Mouse (Mus musculus): ENCODE measurements at regions not wholly inside any gene's neighbourhood (a gene's known extent, or its start where the extent isn't known, plus 50 kb on each side); places are given as distances from the start of the nearest gene placed in this dataset.

DNA sequence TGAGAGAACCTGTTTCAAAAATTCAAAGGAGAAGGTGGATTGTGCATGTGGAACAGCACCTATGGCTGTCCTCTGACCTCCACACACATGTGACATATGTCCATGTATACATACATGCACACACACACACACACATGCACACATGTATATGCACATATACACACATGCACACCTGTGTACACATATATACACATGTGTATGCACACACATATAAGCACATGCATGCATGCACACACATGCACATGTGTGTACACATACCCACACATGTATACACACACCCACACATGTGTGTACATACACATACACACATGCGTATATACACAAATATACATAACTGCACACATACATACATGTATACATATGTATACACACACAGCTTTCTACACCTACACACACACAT is 326.1 kb upstream of the Runx1 start:
- Histone ChIP-seq H3K9me3 (no peaks in the 10 kb centered on the region), H3K27me3 (peaks cover 6% of the 10 kb centered on the region; the same call in 1 of the 2 replicates), H3K36me3 (no peaks in the 10 kb centered on the region), H3K4me3 (no peak overlapping the region), H3K9ac (no peak overlapping the region), H3K4me2 (replicated peaks) (no peak overlapping the region), H3K4me1 (peaks cover 11% of the 10 kb centered on the region), H3K27ac (no peak overlapping the region)
- no peak for ATAC-seq (ENCODE audit: low FRiP score, low read depth)
- WGBS: 98% methylated on average over 1 of the region's 1 CpGs

DNA sequence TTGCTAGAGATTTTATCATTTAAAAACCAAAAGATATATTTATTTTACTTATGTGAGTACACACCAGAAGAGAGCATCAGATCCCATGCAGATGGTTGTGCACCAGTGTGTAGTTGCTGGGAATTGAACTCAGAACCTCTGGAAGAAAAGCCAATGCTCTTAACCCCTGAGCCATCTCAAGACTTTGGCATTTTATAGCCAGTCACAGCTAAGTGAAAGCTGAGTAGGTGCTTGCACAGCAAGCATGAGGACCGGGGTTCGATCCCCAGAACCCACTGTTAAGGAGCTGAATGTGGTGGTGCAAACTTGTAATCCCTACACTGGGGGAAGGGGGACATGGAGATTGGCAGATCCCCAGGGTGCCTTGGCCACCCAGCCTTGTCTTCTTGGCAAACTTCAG is 325.7 kb upstream of the Runx1 start:
- no peak overlapping the region for H3K4me2 ChIP-seq (replicated peaks)
- no peaks in the 10 kb centered on the region for H3K36me3 ChIP-seq
- ATAC-seq (ENCODE audit: low FRiP score, low read depth): no peak
- no peaks in the 10 kb centered on the region for H3K9me3 ChIP-seq
- no peak overlapping the region for H3K4me3 ChIP-seq
- 99% methylated on average over 2 of the region's 2 CpGs for WGBS
- no peak overlapping the region for H3K27ac ChIP-seq
- peaks cover 6% of the 10 kb centered on the region; the same call in 1 of the 2 replicates for H3K27me3 ChIP-seq
- H3K4me1 ChIP-seq: peaks cover 11% of the 10 kb centered on the region
- no peak overlapping the region for H3K9ac ChIP-seq

DNA sequence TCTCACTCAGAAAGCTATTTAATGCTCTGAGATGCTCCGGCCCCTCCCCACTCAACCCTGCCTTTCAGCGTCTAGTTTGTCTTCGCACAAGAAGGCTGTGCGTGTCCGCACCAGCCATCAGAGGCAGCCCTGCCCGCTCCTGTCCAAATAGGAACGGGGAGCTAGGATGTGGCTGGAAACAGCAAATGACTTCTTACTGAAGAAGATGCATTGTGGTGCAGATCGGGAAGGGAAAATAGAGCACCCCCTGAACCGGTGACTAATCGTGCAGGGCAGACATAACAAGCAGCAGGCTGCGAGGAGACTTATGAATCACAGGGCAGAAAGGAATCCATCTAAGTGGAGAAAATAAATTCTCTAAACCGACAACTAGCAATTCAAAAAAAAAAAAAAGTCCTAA is 324.5 kb upstream of the Runx1 start:
- Histone ChIP-seq H3K27me3 (peaks cover 6% of the 10 kb centered on the region; the same call in 1 of the 2 replicates), H3K4me1 (peaks cover 11% of the 10 kb centered on the region), H3K4me2 (replicated peaks) (no peak overlapping the region), H3K9ac (no peak overlapping the region), H3K4me3 (no peak overlapping the region), H3K36me3 (no peaks in the 10 kb centered on the region), H3K9me3 (no peaks in the 10 kb centered on the region), H3K27ac (no peak overlapping the region)
- ATAC-seq (ENCODE audit: low FRiP score, low read depth): no peak
- 76% methylated on average over 12 of the region's 12 CpGs for WGBS

DNA sequence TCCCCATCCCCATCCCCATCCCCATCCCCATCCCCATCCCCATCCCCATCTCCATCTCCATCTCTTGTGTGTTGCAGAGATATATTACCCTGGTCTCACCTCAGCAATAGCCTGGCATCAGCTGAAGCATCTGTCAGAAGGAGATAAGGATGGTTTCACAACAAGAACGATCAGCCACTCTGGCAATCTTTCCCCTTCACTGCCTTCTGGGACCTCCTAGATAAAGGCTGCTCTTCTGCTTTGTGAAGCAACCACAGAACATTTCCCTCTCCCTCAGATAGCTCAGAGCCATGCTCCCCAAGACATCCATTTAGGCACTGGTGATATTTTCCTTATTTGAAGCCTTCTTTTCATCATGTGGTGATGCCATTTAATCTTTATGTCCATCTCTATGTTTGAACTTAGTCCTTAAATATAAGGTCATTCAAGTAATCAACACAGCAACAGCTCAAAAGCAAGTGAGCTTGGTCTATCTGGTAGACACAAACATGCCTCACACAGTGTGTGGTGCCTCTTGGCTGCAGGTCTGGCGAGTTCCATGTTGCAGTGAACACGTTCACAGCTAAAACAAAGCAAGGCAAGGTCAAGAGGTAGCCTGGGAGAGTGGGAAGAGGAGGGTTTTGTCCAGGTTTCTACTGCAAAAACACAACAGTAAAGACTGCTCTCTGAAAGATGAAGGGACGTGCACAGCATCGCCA is 321.7 kb upstream of the Runx1 start:
- no peak overlapping the region for H3K27ac ChIP-seq
- WGBS: 76% methylated on average over 5 of the region's 5 CpGs
- no peaks in the 10 kb centered on the region for H3K9me3 ChIP-seq
- no peak for ATAC-seq (ENCODE audit: low FRiP score, low read depth)
- no peak overlapping the region for H3K9ac ChIP-seq
- no peaks in the 10 kb centered on the region for H3K4me1 ChIP-seq
- no peaks in the 10 kb centered on the region for H3K36me3 ChIP-seq
- no peak overlapping the region for H3K4me3 ChIP-seq
- peaks cover 6% of the 10 kb centered on the region; the same call in 1 of the 2 replicates for H3K27me3 ChIP-seq
- H3K4me2 ChIP-seq (replicated peaks): no peak overlapping the region

DNA sequence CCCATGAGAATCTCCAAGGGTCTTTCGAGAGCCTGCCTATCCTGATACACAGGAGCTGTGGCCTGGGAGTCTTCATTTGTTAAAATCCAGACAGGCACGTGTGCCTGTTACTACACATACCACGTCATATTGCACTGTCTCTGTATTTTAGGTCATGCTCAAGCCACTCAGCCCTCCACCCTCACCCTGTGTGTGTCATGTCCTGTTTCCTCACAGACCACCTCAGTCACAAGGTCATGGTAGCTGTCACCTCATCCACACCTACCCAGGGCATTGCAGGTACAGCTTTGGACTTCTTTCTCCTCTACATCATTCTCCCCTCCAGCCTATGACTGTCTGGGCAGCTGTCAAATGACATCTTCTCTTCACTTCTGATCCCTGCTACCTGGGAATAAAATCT is 320.9 kb upstream of the Runx1 start:
- no peaks in the 10 kb centered on the region for H3K9me3 ChIP-seq
- no peaks in the 10 kb centered on the region for H3K4me1 ChIP-seq
- ATAC-seq (ENCODE audit: low FRiP score, low read depth): no peak
- 73% methylated on average over 3 of the region's 3 CpGs for WGBS
- H3K27ac ChIP-seq: no peak overlapping the region
- peaks cover 9% of the 10 kb centered on the region for H3K27me3 ChIP-seq
- no peaks in the 10 kb centered on the region for H3K36me3 ChIP-seq
- no peak overlapping the region for H3K4me3 ChIP-seq
- no peak overlapping the region for H3K9ac ChIP-seq
- H3K4me2 ChIP-seq (replicated peaks): no peak overlapping the region

DNA sequence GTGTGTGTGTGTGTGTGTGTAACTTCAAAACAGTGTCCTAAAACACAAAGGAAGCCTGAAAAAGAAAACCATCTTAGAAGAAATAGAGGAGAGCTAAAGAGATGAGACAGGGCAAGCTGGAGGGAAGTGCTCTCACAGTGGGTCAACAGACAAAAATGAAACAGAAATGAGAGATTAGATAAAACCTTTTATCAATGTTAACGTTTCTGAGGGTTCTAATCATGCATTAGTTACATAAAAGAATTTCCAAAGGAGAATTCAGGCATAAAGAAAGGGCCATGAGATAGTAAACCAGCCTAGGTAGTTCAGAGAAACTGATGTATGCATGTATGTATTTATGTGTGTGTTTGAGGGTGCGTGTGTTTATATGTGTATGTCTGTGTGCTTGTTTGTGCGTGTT is 319.7 kb upstream of the Runx1 start:
- Histone ChIP-seq H3K9ac (no peak overlapping the region), H3K4me1 (no peaks in the 10 kb centered on the region), H3K4me2 (replicated peaks) (no peak overlapping the region), H3K9me3 (no peaks in the 10 kb centered on the region), H3K27me3 (peaks cover 11% of the 10 kb centered on the region), H3K4me3 (no peak overlapping the region), H3K36me3 (no peaks in the 10 kb centered on the region), H3K27ac (no peak overlapping the region)
- 81% methylated on average over 3 of the region's 3 CpGs for WGBS
- no peak for ATAC-seq (ENCODE audit: low FRiP score, low read depth)

DNA sequence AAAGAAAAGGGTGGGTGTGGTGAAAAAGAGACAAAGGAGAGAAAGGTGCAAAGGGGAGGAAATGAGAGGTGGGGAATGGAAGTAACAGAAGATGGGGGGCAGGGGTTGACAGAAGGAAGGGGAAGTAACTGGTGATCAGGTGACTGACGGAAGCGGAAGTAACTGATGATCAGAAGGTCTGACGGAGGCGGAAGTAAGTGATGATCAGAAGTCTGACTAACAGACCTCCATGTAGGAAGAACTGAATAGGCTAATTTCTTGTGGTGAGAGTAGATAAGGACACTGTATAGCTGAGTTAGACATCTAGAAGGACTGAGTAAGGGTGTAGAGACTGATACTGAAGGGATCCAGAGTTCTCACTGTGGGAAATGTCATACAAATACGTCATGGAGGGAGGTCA is 318.1 kb upstream of the Runx1 start:
- Histone ChIP-seq H3K36me3 (no peaks in the 10 kb centered on the region), H3K9me3 (no peaks in the 10 kb centered on the region), H3K27ac (no peak overlapping the region), H3K9ac (no peak overlapping the region), H3K4me3 (no peak overlapping the region), H3K4me1 (no peaks in the 10 kb centered on the region; the same call in 1 of the 2 replicates), H3K4me2 (replicated peaks) (no peak overlapping the region), H3K27me3 (peaks cover 16% of the 10 kb centered on the region)
- 94% methylated on average over 5 of the region's 5 CpGs for WGBS
- no peak for ATAC-seq (ENCODE audit: low FRiP score, low read depth)

DNA sequence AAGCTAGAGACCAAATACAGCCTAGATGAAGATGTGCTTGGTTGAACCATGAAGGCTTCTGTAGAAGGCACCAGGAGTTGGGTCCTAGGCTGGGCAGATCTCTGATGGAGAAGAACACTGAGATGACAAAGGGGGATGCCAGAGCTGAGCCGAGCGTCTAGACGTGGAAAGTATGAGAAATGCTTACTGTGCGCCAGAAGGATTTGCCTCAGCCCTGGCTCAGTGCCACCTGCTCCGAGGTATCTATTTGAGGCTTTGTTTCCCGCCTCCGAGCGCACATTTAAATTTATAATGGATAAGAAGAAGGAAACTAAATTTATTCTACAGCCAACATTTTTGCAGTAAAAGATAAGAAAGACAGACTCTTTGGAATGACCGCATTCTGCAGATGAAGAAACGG is 317.2 kb upstream of the Runx1 start:
- Histone ChIP-seq H3K27ac (no peak overlapping the region), H3K36me3 (no peaks in the 10 kb centered on the region), H3K4me3 (no peak overlapping the region), H3K4me1 (no peaks in the 10 kb centered on the region; the same call in 1 of the 2 replicates), H3K4me2 (replicated peaks) (no peak overlapping the region), H3K9me3 (no peaks in the 10 kb centered on the region), H3K27me3 (peaks cover 17% of the 10 kb centered on the region), H3K9ac (no peak overlapping the region)
- 78% methylated on average over 10 of the region's 10 CpGs for WGBS
- no peak for ATAC-seq (ENCODE audit: low FRiP score, low read depth)

DNA sequence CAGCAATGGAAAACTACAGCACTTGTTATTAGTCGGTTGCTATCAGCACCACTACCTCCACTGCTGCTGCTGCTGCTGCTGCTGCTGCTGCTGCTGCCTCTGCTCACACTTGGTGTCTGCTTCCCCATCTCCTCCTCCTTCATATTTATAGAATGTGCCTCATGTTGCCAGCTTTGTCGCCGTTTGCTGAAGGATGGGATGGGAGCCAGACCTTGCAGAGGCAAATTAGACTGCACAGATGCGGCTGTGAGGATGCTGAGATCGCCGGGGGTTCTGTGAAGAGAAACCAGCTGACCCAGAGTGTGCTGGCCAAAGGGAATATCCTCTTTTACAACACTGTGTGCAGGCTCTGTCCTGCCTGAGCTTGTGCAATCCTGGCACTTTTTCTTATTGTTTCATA is 316.0 kb upstream of the Runx1 start:
- peaks cover 22% of the 10 kb centered on the region for H3K27me3 ChIP-seq
- ATAC-seq (ENCODE audit: low FRiP score, low read depth): no peak
- H3K9ac ChIP-seq: no peak overlapping the region
- no peaks in the 10 kb centered on the region; the same call in 1 of the 2 replicates for H3K4me1 ChIP-seq
- no peaks in the 10 kb centered on the region for H3K36me3 ChIP-seq
- no peak overlapping the region for H3K4me3 ChIP-seq
- H3K4me2 ChIP-seq (replicated peaks): no peak overlapping the region
- 64% methylated on average over 6 of the region's 6 CpGs for WGBS
- no peak overlapping the region for H3K27ac ChIP-seq
- H3K9me3 ChIP-seq: no peaks in the 10 kb centered on the region

DNA sequence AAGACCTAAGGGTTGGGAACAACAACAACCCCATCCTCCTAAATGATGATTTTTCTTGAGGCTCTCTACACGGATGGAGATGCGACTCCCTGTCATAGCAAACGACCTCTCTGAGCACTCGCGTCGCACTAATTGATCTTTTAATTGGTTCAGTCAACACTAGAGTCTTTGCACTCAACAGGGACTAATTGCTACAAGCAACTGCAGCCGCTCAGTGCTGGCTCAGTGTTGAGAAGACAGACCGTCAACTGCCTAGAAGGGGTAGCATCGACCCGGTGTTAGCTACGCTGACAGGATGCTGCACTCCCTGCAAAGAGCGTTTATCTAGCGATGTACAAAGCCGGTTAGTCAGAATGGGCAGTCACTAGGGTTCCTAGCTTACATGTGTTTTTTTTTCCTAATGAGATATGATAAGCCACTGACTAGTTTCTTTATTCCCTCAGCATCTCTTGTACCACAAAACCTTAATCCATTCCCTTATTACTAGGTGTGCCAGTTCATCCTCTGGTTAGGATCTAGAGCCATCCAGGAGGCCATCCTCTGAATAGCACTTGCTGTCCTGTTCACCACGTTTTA is 314.7 kb upstream of the Runx1 start:
- Histone ChIP-seq H3K4me3 (no peak overlapping the region), H3K27me3 (peaks cover 22% of the 10 kb centered on the region), H3K9me3 (no peaks in the 10 kb centered on the region), H3K4me2 (replicated peaks) (no peak overlapping the region), H3K36me3 (no peaks in the 10 kb centered on the region), H3K4me1 (no peaks in the 10 kb centered on the region; the same call in 1 of the 2 replicates), H3K27ac (no peak overlapping the region), H3K9ac (no peak overlapping the region)
- ATAC-seq (ENCODE audit: low FRiP score, low read depth): no peak
- 47% methylated on average over 15 of the region's 15 CpGs for WGBS

DNA sequence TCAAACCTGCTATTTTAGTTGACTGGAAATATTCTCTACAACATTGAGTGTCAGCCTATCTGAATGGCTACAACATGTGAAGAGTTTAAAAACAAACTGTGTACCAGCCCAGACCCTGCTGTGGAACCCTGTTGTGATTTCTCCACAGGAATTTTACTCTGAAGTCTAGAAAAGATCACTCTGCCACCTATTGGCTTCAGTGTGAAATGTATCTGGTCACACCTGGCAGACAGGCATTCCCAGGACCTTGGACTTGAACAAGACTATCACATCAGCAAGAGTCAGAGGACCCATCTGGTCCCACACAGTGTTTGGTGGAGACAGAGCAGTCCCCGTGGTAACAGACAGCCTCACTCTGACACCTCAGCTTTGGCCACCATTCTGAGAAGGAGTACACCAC is 311.3 kb upstream of the Runx1 start:
- H3K4me3 ChIP-seq: no peak overlapping the region
- no peaks in the 10 kb centered on the region for H3K9me3 ChIP-seq
- no peak overlapping the region for H3K27ac ChIP-seq
- ATAC-seq (ENCODE audit: low FRiP score, low read depth): no peak
- H3K27me3 ChIP-seq: peaks cover 22% of the 10 kb centered on the region
- no peaks in the 10 kb centered on the region for H3K36me3 ChIP-seq
- H3K4me2 ChIP-seq (replicated peaks): no peak overlapping the region
- H3K9ac ChIP-seq: no peak overlapping the region
- WGBS: 38% methylated on average over 1 of the region's 1 CpGs
- no peaks in the 10 kb centered on the region; the same call in 1 of the 2 replicates for H3K4me1 ChIP-seq

DNA sequence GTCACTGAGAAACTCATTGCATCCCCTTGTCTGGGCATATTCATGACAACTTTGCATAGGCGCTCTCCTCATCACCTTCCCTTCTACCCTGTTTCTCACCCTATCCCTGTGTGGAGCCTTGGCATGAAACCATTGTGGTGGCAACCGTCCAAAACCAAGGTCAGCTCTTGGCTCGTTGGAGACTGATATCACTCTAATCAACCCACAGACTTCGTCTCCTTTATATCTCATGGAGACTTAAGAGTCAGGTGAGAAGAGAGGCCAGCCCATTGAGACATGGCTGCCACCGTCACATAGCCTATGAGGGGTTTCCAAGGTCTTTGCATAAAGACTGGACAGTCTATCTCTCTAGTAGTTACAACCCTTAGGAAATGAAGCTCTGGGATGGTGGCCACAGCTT is 305.5 kb upstream of the Runx1 start:
- H3K27me3 ChIP-seq: no peaks in the 10 kb centered on the region; the same call in none of the 2 replicates
- no peak overlapping the region for H3K4me2 ChIP-seq (replicated peaks)
- no peak for ATAC-seq (ENCODE audit: low FRiP score, low read depth)
- no peak overlapping the region for H3K9ac ChIP-seq
- 0 out of 2 replicates have a peak, but pooled peaks cover 7% of the 10 kb centered on the region for H3K4me1 ChIP-seq
- H3K36me3 ChIP-seq: no peaks in the 10 kb centered on the region
- no peak overlapping the region for H3K4me3 ChIP-seq
- WGBS: 92% methylated on average over 5 of the region's 5 CpGs
- H3K27ac ChIP-seq: no peak overlapping the region
- no peaks in the 10 kb centered on the region for H3K9me3 ChIP-seq

DNA sequence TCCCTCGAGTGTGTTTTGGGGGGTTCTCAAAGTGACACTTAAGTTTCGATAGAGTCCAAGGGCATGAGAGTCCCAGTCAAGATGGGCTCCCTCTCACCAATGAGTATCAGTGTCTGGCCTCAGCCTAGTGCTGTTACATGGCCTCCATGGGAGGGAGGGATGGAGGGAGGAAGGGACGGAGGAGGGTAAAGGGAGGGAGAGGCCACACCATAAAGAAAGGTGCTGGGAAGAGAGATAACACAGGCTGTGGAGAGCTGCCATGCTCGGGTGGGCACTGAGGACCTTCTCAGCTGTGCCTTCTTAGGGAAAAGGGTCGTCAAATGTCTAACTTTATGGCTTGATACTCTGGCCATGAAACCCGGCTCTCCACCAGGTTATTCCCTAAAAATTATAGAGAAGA is 304.7 kb upstream of the Runx1 start:
- Histone ChIP-seq H3K4me2 (replicated peaks) (no peak overlapping the region), H3K4me1 (0 out of 2 replicates have a peak, but pooled peaks cover 7% of the 10 kb centered on the region), H3K9ac (no peak overlapping the region), H3K36me3 (no peaks in the 10 kb centered on the region), H3K27me3 (no peaks in the 10 kb centered on the region; the same call in none of the 2 replicates), H3K9me3 (no peaks in the 10 kb centered on the region), H3K27ac (no peak overlapping the region), H3K4me3 (no peak overlapping the region)
- 74% methylated on average over 6 of the region's 6 CpGs for WGBS
- no peak for ATAC-seq (ENCODE audit: low FRiP score, low read depth)
